Mouse (Mus musculus) lung, embryonic 15.5 days (tissue): ENCODE measurements around the gene Arhgef25. TPM values are rescaled to one million over a fixed set of nuclear protein-coding genes. Genes with fewer than 3 reads are reported as not detected.
A peak's percentile ranks its signal among the peaks of the same experiment; 100 is the strongest.
"Not testable (repeated sequence)": the region's sequence is repeated elsewhere in the genome, so short reads cannot be mapped to it uniquely, and the experiment has no call there.

Experiments
- ATAC-seq: fragments of 200-750 bp; cut with Nextera tagmentation; 2 replicates; pipeline ENCODE4 v1.8.0; 2017; ENCODE audit warnings: moderate number of reproducible peaks, borderline replicate concordance; ENCODE audit not compliant: low FRiP score, low TSS enrichment; ENCODE audit errors: extremely low read depth
- H3K27ac ChIP-seq: fragments of 300-500 bp; sonication (generic); 2 replicates; pipeline ENCODE4 v1.5.1; 2015; ENCODE audit warnings: moderate library complexity, mild to moderate bottlenecking, inconsistent platforms
- H3K27me3 ChIP-seq: fragments of 300-500 bp; sonication (generic); 2 replicates; pipeline ENCODE4 v1.6.1; 2015; ENCODE audit warnings: inconsistent platforms
- H3K36me3 ChIP-seq: fragments of 300-500 bp; sonication (generic); 2 replicates; pipeline ENCODE4 v1.6.1; 2015; ENCODE audit warnings: inconsistent platforms
- H3K4me1 ChIP-seq: fragments of 300-500 bp; sonication (generic); 2 replicates; pipeline ENCODE4 v1.6.1; 2015; ENCODE audit warnings: inconsistent platforms
- H3K4me2 ChIP-seq: fragments of 300-500 bp; sonication (generic); 2 replicates; pipeline ENCODE4 v1.6.1; 2015; ENCODE audit warnings: inconsistent platforms, mild to moderate bottlenecking, moderate library complexity
- H3K4me3 ChIP-seq: fragments of 300-500 bp; sonication (generic); 2 replicates; pipeline ENCODE4 v1.5.1; 2015; ENCODE audit warnings: mild to moderate bottlenecking, inconsistent platforms
- H3K9ac ChIP-seq: fragments of 300-500 bp; sonication (generic); 2 replicates; pipeline ENCODE4 v1.6.1; 2015; ENCODE audit warnings: inconsistent platforms
- H3K9me3 ChIP-seq: fragments of 300-500 bp; sonication (generic); 2 replicates; pipeline ENCODE4 v1.6.1; 2016; ENCODE audit warnings: inconsistent platforms
- WGBS: fragments of 180-500 bp; shearing (Covaris S2); methylation state at CpG from one replicate; pipeline ENCODE4 v1.1.7; 2015; 5-methylcytosine and 5-hydroxymethylcytosine counted together
- polyA plus RNA-seq: library from polyadenylated mRNA; unstranded; fragments of >200 nt; fragmentation: Nextera tagmentation; extraction: Ambion mirVana; gene quantifications from 2 replicates; pipeline ENCODE4 v1.2.1, GENCODE M21; 2015

The Arhgef25 gene
- polyA plus RNA-seq, 1 experiment from 2014 or later: 59.0 TPM

DNA sequence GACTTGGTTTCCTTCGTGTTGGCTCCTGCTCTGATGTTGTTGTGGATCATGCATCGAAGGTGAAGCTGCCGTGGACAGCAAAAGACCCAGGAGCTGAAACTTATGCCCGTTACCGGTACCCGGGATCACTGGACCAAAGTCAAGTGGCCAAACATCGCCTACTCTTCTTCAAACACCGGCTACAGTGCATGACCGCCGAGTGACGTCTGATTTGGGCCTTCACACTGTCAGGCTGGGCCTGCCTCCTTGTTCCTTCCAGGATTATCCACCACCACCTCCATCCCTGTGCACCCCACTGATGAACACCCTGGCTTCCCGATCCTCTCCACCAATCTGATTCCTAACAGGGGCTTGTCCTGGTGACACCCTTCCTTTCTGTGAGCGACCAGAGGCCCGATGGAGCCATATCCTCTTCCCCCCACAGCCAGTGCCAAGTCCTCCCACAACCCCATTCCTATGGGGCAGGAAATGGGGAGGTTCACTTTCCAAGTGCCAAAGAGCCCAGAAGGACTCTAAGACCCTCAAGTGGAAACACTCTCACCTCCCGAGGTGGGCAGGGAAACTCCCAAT, 18.2 kb downstream of the Arhgef25 start:
- peaks cover 74% of the 10 kb centered on the region for H3K27me3 ChIP-seq
- no peak for ATAC-seq

DNA sequence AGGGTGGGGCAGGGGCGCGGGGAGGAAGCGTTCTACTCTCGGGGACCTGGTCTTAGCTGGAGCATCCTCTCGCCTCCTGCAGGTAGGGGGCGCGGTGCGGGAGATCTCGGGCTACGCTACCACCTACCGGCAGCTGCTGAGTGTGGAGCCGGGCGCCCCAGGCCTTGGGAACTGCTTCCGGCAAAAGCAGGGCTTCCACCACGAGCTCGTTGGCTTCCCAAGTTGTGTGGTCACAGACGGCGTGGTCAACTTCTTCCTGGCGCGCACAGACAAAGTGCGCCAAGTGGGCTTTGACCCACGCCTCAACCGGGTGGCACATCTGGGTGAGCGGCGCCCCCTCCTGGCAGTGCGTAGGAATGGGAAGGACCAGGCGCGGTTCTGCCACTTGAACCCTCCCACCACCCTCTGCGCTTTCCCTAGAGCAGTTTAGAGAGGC, 19.0 kb downstream of the Arhgef25 start:
- peaks cover 29% of the 10 kb centered on the region for H3K4me1 ChIP-seq
- H3K4me3 ChIP-seq: peak overlapping the region; percentile 41
- H3K27me3 ChIP-seq: peaks cover 74% of the 10 kb centered on the region
- peak overlapping the region; percentile 32 for H3K9ac ChIP-seq
- H3K9me3 ChIP-seq: no peaks in the 10 kb centered on the region
- ATAC-seq: peak; percentile 68
- no peak overlapping the region for H3K27ac ChIP-seq
- WGBS: under 1% methylated on average over 29 of the region's 29 CpGs
- no peaks in the 10 kb centered on the region for H3K36me3 ChIP-seq
- H3K4me2 ChIP-seq: peak overlapping the region; percentile 75

More for the DNA sequence above, 18.2 kb downstream of the Arhgef25 start:
- no peak overlapping the region for H3K4me3 ChIP-seq
- no peaks in the 10 kb centered on the region for H3K9me3 ChIP-seq
- H3K9ac ChIP-seq: no peak overlapping the region
- no peaks in the 10 kb centered on the region for H3K36me3 ChIP-seq
- H3K27ac ChIP-seq: no peak overlapping the region
- no peak overlapping the region for H3K4me2 ChIP-seq
- peaks cover 22% of the 10 kb centered on the region for H3K4me1 ChIP-seq
- WGBS: 80% methylated on average over 15 of the region's 15 CpGs

DNA sequence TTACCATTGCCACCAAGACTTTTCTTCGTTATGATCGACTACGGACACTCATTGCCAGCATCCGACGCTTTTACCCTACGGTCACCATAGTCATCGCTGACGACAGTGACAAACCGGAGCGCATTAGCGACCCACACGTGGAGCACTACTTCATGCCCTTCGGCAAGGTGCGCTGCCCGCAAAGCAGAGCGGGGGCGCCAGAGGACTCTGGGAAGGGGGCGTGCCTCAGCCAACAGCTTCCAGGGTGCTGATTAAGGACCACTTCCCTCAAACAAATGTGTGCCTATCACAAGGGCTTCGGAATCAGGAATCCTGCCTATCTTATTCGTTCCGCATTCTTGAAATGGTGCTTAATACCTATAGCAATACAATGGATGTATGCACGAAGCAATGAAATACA, 19.9 kb downstream of the Arhgef25 start:
- Histone ChIP-seq H3K9ac (no peak overlapping the region), H3K27ac (no peak overlapping the region), H3K27me3 (peaks cover 77% of the 10 kb centered on the region), H3K36me3 (no peaks in the 10 kb centered on the region), H3K4me3 (peak overlapping the region; percentile 41; the same call in 1 of the 2 replicates), H3K9me3 (no peaks in the 10 kb centered on the region), H3K4me2 (peak overlapping the region; percentile 75), H3K4me1 (peaks cover 38% of the 10 kb centered on the region)
- ATAC-seq: no peak
- WGBS: 3% methylated on average over 22 of the region's 22 CpGs

DNA sequence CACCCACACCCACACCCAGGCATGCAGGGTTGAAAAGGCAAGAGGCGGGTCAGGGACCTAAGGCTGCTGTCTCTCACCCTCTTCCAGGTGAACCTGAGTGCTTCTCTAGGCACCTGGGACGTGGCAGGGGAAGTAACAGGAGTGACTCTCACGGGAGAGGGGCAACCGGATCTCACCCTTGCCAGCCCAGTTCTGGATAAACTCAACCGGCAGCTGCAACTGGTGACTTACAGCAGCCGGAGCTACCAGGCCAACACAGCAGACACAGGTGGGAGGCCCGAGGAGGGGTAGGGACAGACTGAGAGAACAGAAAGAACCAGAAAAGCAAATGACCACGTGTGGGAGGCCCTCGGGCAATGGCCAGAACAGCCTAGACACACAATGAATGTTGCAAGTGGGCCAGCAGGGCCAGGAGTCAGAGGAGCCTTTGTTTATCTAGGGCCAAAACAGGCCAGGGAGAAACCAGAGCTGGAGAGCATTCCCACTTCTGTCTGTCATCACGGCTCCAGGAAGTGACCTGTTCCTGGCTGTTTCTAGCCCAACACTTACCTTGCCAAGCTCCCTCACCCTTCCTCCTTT, 22.2 kb downstream of the Arhgef25 start:
- no peak for ATAC-seq
- Histone ChIP-seq H3K27ac (no peak overlapping the region), H3K9me3 (no peaks in the 10 kb centered on the region), H3K36me3 (no peaks in the 10 kb centered on the region), H3K4me1 (peaks cover 43% of the 10 kb centered on the region), H3K4me3 (no peak overlapping the region), H3K9ac (no peak overlapping the region), H3K27me3 (peaks cover 94% of the 10 kb centered on the region), H3K4me2 (no peak overlapping the region)
- 30% methylated on average over 10 of the region's 10 CpGs for WGBS

DNA sequence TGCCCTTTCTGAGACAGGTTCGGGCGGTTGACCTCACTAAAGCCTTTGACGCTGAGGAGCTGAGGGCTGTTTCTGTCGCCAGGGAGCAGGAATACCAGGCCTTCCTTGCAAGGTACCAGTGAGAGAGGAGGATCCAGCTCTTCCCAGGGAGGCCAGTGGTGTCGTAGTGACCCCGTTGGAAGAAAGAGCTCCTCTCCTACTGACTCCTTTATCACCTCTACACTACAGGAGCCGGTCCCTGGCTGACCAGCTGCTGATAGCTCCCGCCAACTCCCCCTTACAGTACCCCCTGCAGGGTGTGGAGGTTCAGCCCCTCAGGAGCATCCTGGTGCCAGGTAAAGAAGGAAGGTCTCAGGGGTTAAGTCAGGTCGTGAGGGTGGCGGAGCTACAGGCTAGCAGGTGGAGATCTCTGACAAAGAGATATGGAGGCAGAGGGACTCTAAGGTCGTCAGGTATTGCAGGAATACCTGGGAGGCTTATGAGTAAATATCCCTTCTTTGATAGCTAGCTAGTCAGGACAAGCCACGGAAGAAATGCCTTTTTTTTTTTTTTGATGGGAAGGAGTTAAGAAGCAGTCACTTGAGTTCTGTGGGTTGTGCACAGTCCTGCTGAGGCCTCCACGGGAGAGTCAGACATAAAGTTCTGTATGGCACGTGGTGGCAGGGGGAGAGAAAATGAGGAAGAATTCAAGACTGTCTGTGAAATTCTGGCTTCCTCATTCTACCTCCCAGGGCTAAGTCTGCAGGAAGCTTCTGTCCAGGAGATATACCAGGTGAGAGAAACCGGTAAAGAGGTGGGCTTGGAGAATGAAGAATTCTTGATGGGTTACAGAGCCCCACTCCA, 22.9 kb downstream of the Arhgef25 start:
- WGBS: 25% methylated on average over 15 of the region's 15 CpGs
- Histone ChIP-seq H3K27me3 (peaks cover 89% of the 10 kb centered on the region), H3K4me3 (peak overlapping the region; percentile 51), H3K9me3 (no peaks in the 10 kb centered on the region), H3K4me1 (peaks cover 43% of the 10 kb centered on the region), H3K9ac (no peak overlapping the region), H3K36me3 (no peaks in the 10 kb centered on the region), H3K4me2 (peak overlapping the region; percentile 100), H3K27ac (no peak overlapping the region)
- no peak for ATAC-seq

DNA sequence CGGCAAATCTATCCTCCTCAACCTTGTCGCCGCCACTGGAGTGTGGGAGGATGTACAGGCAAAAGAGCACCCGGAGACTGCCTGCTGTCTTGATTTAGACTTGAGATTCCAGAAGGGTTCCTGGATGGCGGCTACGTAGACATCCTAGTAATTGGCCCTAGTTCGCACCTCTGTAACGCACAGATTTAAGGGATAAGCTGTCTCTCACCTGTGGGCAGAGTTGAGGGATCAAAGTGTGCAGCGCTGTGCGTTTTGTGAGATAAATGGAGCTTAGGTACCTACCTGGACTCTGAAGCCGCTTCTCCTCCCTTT, 23.5 kb downstream of the Arhgef25 start:
- H3K9ac ChIP-seq: peak overlapping the region; percentile 45; the same call in 1 of the 2 replicates
- WGBS: 5% methylated on average over 11 of the region's 11 CpGs

DNA sequence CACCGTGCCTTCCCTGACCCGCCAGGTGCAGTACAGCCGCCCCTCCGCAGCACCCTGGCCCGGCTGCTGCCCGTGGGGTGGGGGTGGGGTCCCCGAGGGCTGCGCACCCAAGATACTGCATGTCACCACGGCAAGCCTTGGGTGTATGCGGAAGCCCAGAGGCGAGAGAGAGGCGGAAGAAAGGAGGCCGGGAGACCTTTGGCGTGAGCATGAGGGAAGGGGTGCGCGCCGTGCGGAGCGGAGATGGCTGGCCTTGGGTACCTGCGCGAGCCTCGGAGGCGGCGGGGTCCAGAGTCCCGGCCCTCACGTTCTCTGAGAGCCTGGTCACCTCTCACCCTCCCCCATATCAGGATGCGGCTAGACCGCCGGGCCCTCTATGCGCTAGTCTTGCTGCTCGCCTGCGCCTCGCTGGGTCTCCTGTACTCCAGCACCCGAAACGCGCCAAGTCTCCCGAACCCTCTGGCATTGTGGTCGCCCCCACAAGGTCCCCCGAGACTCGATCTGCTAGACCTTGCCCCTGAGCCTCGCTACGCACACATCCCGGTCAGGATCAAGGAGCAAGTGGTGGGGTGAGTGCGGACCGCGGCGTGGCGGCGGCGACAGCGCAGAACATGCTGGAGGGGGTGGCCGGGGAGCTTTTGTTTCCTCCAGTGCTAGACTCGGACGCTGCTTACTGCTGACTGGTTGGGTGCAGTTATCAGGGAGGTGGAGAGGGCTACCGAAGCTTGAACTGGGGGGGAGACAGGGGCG, 24.1 kb downstream of the Arhgef25 start:
- H3K4me3 ChIP-seq: peak overlapping the region; percentile 51
- no peaks in the 10 kb centered on the region for H3K9me3 ChIP-seq
- peak overlapping the region; percentile 45 for H3K9ac ChIP-seq
- no peak overlapping the region for H3K27ac ChIP-seq
- H3K4me1 ChIP-seq: peaks cover 39% of the 10 kb centered on the region
- H3K27me3 ChIP-seq: peaks cover 78% of the 10 kb centered on the region
- peak; percentile 35; the same call in 1 of the 2 replicates for ATAC-seq
- no peaks in the 10 kb centered on the region for H3K36me3 ChIP-seq
- under 1% methylated on average over 53 of the region's 56 CpGs for WGBS
- H3K4me2 ChIP-seq: peak overlapping the region; percentile 100

More for the DNA sequence above, 23.5 kb downstream of the Arhgef25 start:
- Histone ChIP-seq H3K4me3 (peak overlapping the region; percentile 51), H3K27me3 (peaks cover 83% of the 10 kb centered on the region), H3K36me3 (no peaks in the 10 kb centered on the region), H3K4me1 (peaks cover 43% of the 10 kb centered on the region), H3K9me3 (no peaks in the 10 kb centered on the region), H3K27ac (no peak overlapping the region), H3K4me2 (peak overlapping the region; percentile 100)
- ATAC-seq: no peak

DNA sequence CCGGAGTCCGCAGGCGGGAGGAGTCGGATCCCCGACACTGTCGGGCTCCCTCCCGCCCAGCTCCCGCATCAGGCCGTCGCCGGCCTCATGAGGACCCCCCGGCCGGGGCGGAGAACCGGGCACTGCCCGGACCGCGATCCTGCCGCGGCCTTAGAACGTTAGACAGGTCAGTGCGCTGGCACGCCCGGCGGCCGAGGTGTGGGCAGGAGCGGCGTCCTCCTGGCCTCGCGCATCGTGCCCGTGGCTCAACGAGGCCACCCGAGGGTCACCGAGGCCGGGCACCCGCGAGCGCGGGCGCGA, 24.6 kb downstream of the Arhgef25 start:
- peaks cover 33% of the 10 kb centered on the region for H3K4me1 ChIP-seq
- no peak overlapping the region for H3K27ac ChIP-seq
- under 1% methylated on average over 42 of the region's 42 CpGs for WGBS
- peaks cover 72% of the 10 kb centered on the region for H3K27me3 ChIP-seq
- H3K36me3 ChIP-seq: no peaks in the 10 kb centered on the region
- H3K9me3 ChIP-seq: no peaks in the 10 kb centered on the region
- peak overlapping the region; percentile 51 for H3K4me3 ChIP-seq
- H3K4me2 ChIP-seq: peak overlapping the region; percentile 100
- ATAC-seq: no peak; the same call in 1 of the 2 replicates
- peak overlapping the region; percentile 45 for H3K9ac ChIP-seq

DNA sequence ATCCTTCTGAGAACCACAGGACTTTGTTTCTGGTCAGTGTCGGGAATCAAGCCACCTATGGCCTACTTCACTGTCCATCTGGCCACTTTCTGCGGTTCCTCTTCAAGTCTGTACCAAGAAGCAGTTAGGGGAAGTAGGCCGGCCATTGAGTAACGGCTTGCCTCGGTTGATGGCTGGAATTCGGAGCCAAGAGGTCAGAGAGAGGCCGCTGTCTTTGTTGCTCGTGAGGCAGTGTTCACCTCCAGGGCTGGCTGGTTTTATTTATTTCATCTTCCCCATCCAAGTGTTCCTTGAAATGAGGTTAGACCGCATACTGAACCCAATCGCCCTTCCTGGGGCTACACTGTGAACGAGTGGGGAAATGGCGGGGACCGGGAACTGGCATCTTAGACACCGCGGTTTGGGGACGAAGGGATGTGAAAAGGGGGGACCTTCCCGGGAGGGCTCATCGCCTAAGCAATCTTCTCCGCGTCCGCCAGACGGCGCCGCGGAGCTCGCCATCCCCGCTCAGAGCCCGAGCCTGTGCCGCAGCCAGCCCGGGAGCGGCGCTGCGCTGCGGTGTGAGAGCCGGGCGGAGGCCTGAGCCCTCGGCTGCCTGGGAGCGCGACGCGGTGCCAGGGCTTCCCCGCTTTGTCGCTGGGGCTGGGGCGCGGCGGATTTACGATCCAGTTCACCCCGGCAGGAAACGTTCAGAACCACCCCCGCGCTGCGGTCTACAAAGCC, 25.1 kb downstream of the Arhgef25 start, which contains the start of gene B4galnt1:
B4galnt1 (plus strand) TSS at position 595 of the 723 bp plus-strand sequence.
- H3K27ac ChIP-seq: no peak within 1 kb of the TSS
- H3K9me3 ChIP-seq: no peaks in the 10 kb centered on the region
- H3K4me1 ChIP-seq: peaks cover 28% of the 10 kb centered on the region
- H3K9ac ChIP-seq: peak within 1 kb of the TSS; percentile 45
- peaks cover 67% of the 10 kb centered on the region for H3K27me3 ChIP-seq
- 2% methylated on average over 51 of the region's 52 CpGs for WGBS
- ATAC-seq: peak; percentile 84
- peak within 1 kb of the TSS; percentile 51 for H3K4me3 ChIP-seq
- H3K36me3 ChIP-seq: no peaks in the 10 kb centered on the region
- H3K4me2 ChIP-seq: peak within 1 kb of the TSS; percentile 100

DNA sequence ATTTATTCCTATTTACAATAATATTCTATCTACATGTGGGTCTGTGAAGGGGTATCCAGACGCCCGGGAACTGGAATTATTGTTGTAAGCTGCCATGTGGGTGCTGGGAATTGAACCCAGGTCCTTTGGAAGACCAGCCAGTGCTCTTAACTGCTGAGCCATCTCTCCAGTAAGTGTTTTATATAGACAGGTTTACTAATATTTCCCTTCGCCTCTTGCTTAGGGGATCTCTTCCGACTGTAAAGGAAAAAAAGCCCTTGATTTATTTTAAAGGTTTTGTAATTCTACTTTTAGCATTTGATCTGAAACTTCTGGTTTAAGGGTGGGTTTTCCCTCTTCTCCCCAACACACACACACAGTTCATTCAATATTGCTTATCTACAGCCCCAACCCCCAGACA, 25.7 kb downstream of the Arhgef25 start:
- no peak for ATAC-seq
- Histone ChIP-seq H3K27ac (no peak overlapping the region), H3K36me3 (no peaks in the 10 kb centered on the region), H3K4me3 (no peak overlapping the region), H3K27me3 (peaks cover 61% of the 10 kb centered on the region), H3K9me3 (no peaks in the 10 kb centered on the region), H3K9ac (no peak overlapping the region), H3K4me2 (no peak overlapping the region), H3K4me1 (peaks cover 28% of the 10 kb centered on the region)
- WGBS: 94% methylated on average over 4 of the region's 4 CpGs

DNA sequence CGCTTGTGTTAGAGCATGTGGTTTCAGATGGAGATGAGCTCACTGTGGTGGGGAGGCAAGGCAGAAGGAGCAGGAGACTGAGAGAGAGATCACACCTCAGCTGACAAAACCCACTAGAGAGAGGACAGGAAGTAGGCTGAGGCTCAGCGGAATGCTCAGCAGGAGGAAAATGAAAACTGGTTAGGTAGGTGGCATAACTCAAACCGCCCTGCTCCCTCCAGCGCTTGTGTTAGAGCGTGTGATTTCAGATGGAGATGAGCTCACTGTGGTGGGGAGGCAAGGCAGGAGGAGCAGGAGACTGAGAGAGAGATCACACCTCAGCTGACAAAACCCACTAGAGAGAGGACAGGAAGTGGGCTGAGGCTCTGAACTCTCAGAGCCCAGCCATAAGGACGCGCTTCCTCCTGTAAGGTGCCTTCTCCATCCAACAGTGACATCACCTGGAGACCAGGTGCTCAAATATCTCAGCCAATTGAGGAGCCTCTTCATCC, 27.1 kb downstream of the Arhgef25 start:
- not testable (repeated sequence) for H3K9ac ChIP-seq, ATAC-seq, H3K4me2 ChIP-seq, H3K9me3 ChIP-seq, H3K4me3 ChIP-seq, H3K36me3 ChIP-seq, H3K27ac ChIP-seq
- WGBS: 28% methylated on average over 7 of the region's 7 CpGs
- peaks cover 48% of the 10 kb centered on the region for H3K27me3 ChIP-seq
- H3K4me1 ChIP-seq: peaks cover 26% of the 10 kb centered on the region
